ENCODE assay signal across 22 mouse cellular contexts in the genomic region with DNA sequence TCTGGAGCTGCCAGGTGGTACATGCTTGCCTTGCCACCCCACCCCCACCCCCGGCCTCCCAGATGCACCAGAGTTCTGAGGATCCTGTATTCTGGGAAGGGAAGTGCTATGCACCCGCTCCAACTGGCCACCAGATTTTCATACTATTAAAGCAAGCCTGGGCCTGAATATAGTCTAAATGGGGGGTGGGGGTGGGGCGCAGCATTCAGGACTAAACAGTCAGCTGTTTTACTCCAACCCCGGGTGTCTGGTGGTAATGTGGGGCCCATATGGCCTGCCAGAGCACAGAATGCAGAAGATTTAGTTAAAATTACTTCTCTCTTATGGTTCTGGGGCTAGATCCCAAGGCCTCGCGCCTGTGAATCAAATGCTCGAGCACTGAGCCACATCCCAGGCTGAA. TPM values are rescaled to one million over a fixed set of nuclear protein-coding genes. Genes with fewer than 3 reads are reported as not detected.
DNase-seq lines count a peak whose midpoint lies in the region; ATAC-seq and TF ChIP-seq lines count a peak whose summit lies in the region.
"Had no signal": no experiment of that assay in that cellular context is flagged by ENCODE, and none has a peak within 500 bp of the region (broad histone marks: within the 10 kb centered on the region; RNA-seq: fewer than 3 reads in every experiment).

No protein-coding gene starts in this region.

- peak overlapping the region; percentile 21; the same call in 1 of the 2 replicates for H3K27ac ChIP-seq in forebrain, embryonic 15.5 days (replicated peaks)
- no peak overlapping the region for H3K27ac ChIP-seq in forebrain, embryonic 13.5 days
- H3K27ac ChIP-seq in left cerebral cortex, adult 2 months, result peak overlapping the region; percentile 24; the same call in 1 of the 2 replicates
- H3K27ac ChIP-seq in bone marrow macrophage, adult 2 months (ENCODE audit: insufficient read depth, low read depth, low read length), result peak overlapping the region; percentile 34
- H3K27ac ChIP-seq in limb, embryonic 12.5 days, result peak overlapping the region; percentile 5
- H3K27ac ChIP-seq in lung, postnatal 0 days (ENCODE audit: low read length), result no peak overlapping the region
- H3K27ac ChIP-seq: embryonic facial prominence, embryonic 15.5 days; heart, embryonic 10.5 days; hindbrain, embryonic 13.5 days; hindbrain, postnatal 0 days had no signal

- no peak overlapping the region for H3K4me2 ChIP-seq in forebrain, embryonic 15.5 days (replicated peaks)
- H3K4me2 ChIP-seq in forebrain, embryonic 13.5 days, result no peak overlapping the region
- no peak overlapping the region for H3K4me2 ChIP-seq in limb, embryonic 12.5 days
- H3K4me2 ChIP-seq in lung, postnatal 0 days (replicated peaks; ENCODE audit: low read depth, low read length), result no peak overlapping the region
- H3K4me2 ChIP-seq: embryonic facial prominence, embryonic 15.5 days; hindbrain, embryonic 13.5 days had no signal

- H3K9me3 ChIP-seq in forebrain, embryonic 15.5 days, result no peaks in the 10 kb centered on the region
- no peaks in the 10 kb centered on the region for H3K9me3 ChIP-seq in forebrain, embryonic 13.5 days (replicated peaks)
- no peaks in the 10 kb centered on the region for H3K9me3 ChIP-seq in limb, embryonic 12.5 days
- H3K9me3 ChIP-seq in lung, postnatal 0 days (ENCODE audit: low read length), result no peaks in the 10 kb centered on the region
- H3K9me3 ChIP-seq: embryonic facial prominence, embryonic 15.5 days; heart, embryonic 10.5 days; hindbrain, embryonic 13.5 days had no signal

- 70% methylated on average over 7 of the region's 7 CpGs for WGBS in forebrain, embryonic 15.5 days
- WGBS in forebrain, embryonic 13.5 days, result 75% methylated on average over 7 of the region's 7 CpGs
- 49% methylated on average over 7 of the region's 7 CpGs for WGBS in limb, embryonic 12.5 days
- 78% methylated on average over 7 of the region's 7 CpGs for WGBS in lung, postnatal 0 days

- intact Hi-C loops in left cerebral cortex, adult 2 months (cut with DNase I), result loop anchor here (5.0 kb wide), 1 partner anchor 156 kb away; no protein-coding TSS in a partner anchor
- intact Hi-C loops in left cerebral cortex, postnatal 4 days (cut with DNase I), result loop anchor here (5.0 kb wide), 2 partner anchors 81 to 156 kb away; no protein-coding TSS in a partner anchor
- intact Hi-C loops in heart, postnatal 10 days (cut with DNase I), result no loop called here

- TF ChIP-seq EP300 in lung, postnatal 0 days (IDR thresholded peaks at IDR 0.05), result no peak

- H3K9ac ChIP-seq in forebrain, embryonic 15.5 days (replicated peaks), result no peak overlapping the region
- H3K9ac ChIP-seq in forebrain, embryonic 13.5 days, result no peak overlapping the region; the same call in 1 of the 2 replicates
- H3K9ac ChIP-seq in limb, embryonic 12.5 days (replicated peaks), result no peak overlapping the region
- H3K9ac ChIP-seq in lung, postnatal 0 days (replicated peaks; ENCODE audit: low read depth), result no peak overlapping the region
- H3K9ac ChIP-seq: embryonic facial prominence, embryonic 15.5 days; hindbrain, embryonic 13.5 days had no signal

- DNase-seq in left cerebral cortex, adult 2 months (ENCODE audit: extremely low spot score in 1 of 2, low spot score in 2 of 2), result no peak
- DNase-seq in left cerebral cortex, postnatal 4 days, result no peak
- no peak for DNase-seq in lung, postnatal 0 days (ENCODE audit: low spot score)
- no peak for DNase-seq in heart, postnatal 10 days
- DNase-seq: adrenal gland, postnatal 14 days; cerebellum, adult 2 months; cerebellum, postnatal 14 days; embryo, embryonic 11 days; gastrocnemius, postnatal 10 days; heart, adult 18-20 months; heart, postnatal 14 days had no signal

- no peaks in the 10 kb centered on the region for H3K36me3 ChIP-seq in forebrain, embryonic 15.5 days
- no peaks in the 10 kb centered on the region for H3K36me3 ChIP-seq in forebrain, embryonic 13.5 days (ENCODE audit: poor library complexity, severe bottlenecking)
- H3K36me3 ChIP-seq in limb, embryonic 12.5 days, result no peaks in the 10 kb centered on the region
- H3K36me3 ChIP-seq in lung, postnatal 0 days (ENCODE audit: insufficient read depth, low read length), result no peaks in the 10 kb centered on the region
- H3K36me3 ChIP-seq: embryonic facial prominence, embryonic 15.5 days; heart, embryonic 10.5 days; hindbrain, embryonic 13.5 days had no signal

- no peak for TF ChIP-seq CTCF in left cerebral cortex, adult 2 months (IDR thresholded peaks at IDR 0.05)
- TF ChIP-seq CTCF in bone marrow macrophage, adult 2 months (IDR thresholded peaks at IDR 0.05; ENCODE audit: low read depth, low read length), result no peak
- TF ChIP-seq CTCF in lung, postnatal 0 days (IDR thresholded peaks at IDR 0.05), result no peak

- peaks cover 4% of the 10 kb centered on the region; the same call in 1 of the 2 replicates for H3K4me1 ChIP-seq in forebrain, embryonic 15.5 days
- H3K4me1 ChIP-seq in forebrain, embryonic 13.5 days, result peaks cover 8% of the 10 kb centered on the region; the same call in 1 of the 2 replicates
- peaks cover 75% of the 10 kb centered on the region for H3K4me1 ChIP-seq in bone marrow macrophage, adult 2 months (ENCODE audit: control insufficient read depth, insufficient read depth, low read length)
- peaks cover 36% of the 10 kb centered on the region for H3K4me1 ChIP-seq in limb, embryonic 12.5 days (replicated peaks)
- no peaks in the 10 kb centered on the region; the same call in 1 of the 2 replicates for H3K4me1 ChIP-seq in lung, postnatal 0 days (ENCODE audit: insufficient read depth, low read depth, low read length)

- H3K4me3 ChIP-seq in forebrain, embryonic 15.5 days, result no peak overlapping the region
- H3K4me3 ChIP-seq in forebrain, embryonic 13.5 days, result no peak overlapping the region
- no peak overlapping the region for H3K4me3 ChIP-seq in left cerebral cortex, adult 2 months
- no peak overlapping the region for H3K4me3 ChIP-seq in bone marrow macrophage, adult 2 months (ENCODE audit: insufficient read depth, low read length)
- H3K4me3 ChIP-seq in limb, embryonic 12.5 days (replicated peaks), result no peak overlapping the region
- no peak overlapping the region for H3K4me3 ChIP-seq in lung, postnatal 0 days (ENCODE audit: low read depth, low read length)
- H3K4me3 ChIP-seq: embryonic facial prominence, embryonic 15.5 days; erythroblast, embryonic 14.5 days; heart, embryonic 10.5 days; hindbrain, embryonic 13.5 days had no signal

- ATAC-seq in forebrain, embryonic 15.5 days (replicated peaks), result no peak
- ATAC-seq in forebrain, embryonic 13.5 days, result no peak
- ATAC-seq in limb, embryonic 12.5 days (ENCODE audit: insufficient number of reproducible peaks, insufficient read depth, low FRiP score, low TSS enrichment, low read depth), result peak; percentile 31; the same call in 1 of the 2 replicates
- ATAC-seq in lung, postnatal 0 days, result no peak
- ATAC-seq: activated CD4-positive, CD25-positive, alpha-beta regulatory T cell, adult 4 months; hindbrain, postnatal 0 days; Patski had no signal

- no peak for TF ChIP-seq POLR2A in bone marrow macrophage, adult 2 months (IDR thresholded peaks at IDR 0.05; ENCODE audit: borderline replicate concordance, low read depth, low read length)

- no peaks in the 10 kb centered on the region for H3K27me3 ChIP-seq in forebrain, embryonic 15.5 days
- no peaks in the 10 kb centered on the region for H3K27me3 ChIP-seq in forebrain, embryonic 13.5 days
- peaks cover 6% of the 10 kb centered on the region for H3K27me3 ChIP-seq in limb, embryonic 12.5 days
- no peaks in the 10 kb centered on the region for H3K27me3 ChIP-seq in lung, postnatal 0 days (replicated peaks; ENCODE audit: insufficient read depth, low read length)
- H3K27me3 ChIP-seq: embryonic facial prominence, embryonic 15.5 days; hindbrain, embryonic 13.5 days; Patski had no signal

RNA-seq across cellular contexts. Expression of gene Slco4a1, which starts 22.7 kb away (rescaled TPM):
- 1.2 and 1.4 TPM in 2 replicates for polyA plus RNA-seq in forebrain, embryonic 15.5 days (2015; fragmentation: Nextera tagmentation; extraction: Ambion mirVana)
- polyA plus RNA-seq in forebrain, embryonic 13.5 days (2015; fragmentation: Nextera tagmentation; extraction: Ambion mirVana), result 1.1 and 2.1 TPM in 2 replicates
- total RNA-seq in left cerebral cortex, adult 2 months (2021), result 1 to 10 TPM; 2.6 to 3.1 TPM
- total RNA-seq in left cerebral cortex, postnatal 4 days (2021), result 1 to 10 TPM; 2.4 to 2.5 TPM
- polyA plus RNA-seq in bone marrow macrophage, adult 2 months (2012; ENCODE audit: insufficient read depth, insufficient read length, missing spikeins), result 35.7 and 36.4 TPM in 2 replicates
- 0.43 and 0.90 TPM in 2 replicates for polyA plus RNA-seq in limb, embryonic 12.5 days (2016; fragmentation: Nextera tagmentation; extraction: Ambion mirVana)
- polyA plus RNA-seq in lung, postnatal 0 days (2015; fragmentation: Nextera tagmentation; extraction: Ambion mirVana), result 0.20 and 0.21 TPM in 2 replicates
- total RNA-seq in heart, postnatal 10 days (2021), result 1 to 10 TPM in 1 of 2 experiments, under 1 TPM in 1; 0.15 to 1.2 TPM

Comparison
In these comparisons a context has a peak if more than half of its experiments do, and no peak if none do; other contexts are left out.
1. H3K27ac ChIP-seq: peak in forebrain, embryonic 15.5 days (single experiment), left cerebral cortex, adult 2 months (single experiment), bone marrow macrophage, adult 2 months (single experiment) and limb, embryonic 12.5 days (single experiment); none in forebrain, embryonic 13.5 days (single experiment) and lung, postnatal 0 days (single experiment).
2. RNA of gene Slco4a1, which starts 22.7 kb away (polyA plus RNA-seq): 35.7 to 36.4 TPM in bone marrow macrophage, adult 2 months; 1.2 to 1.4 TPM in forebrain, embryonic 15.5 days, 1.1 to 2.1 TPM in forebrain, embryonic 13.5 days, 0.43 to 0.90 TPM in limb, embryonic 12.5 days and 0.20 to 0.21 TPM in lung, postnatal 0 days; every median in the first group is over 10 times any median in the second.